Mouse (Mus musculus): ENCODE data around the gene Pkd1l3.

DNA sequence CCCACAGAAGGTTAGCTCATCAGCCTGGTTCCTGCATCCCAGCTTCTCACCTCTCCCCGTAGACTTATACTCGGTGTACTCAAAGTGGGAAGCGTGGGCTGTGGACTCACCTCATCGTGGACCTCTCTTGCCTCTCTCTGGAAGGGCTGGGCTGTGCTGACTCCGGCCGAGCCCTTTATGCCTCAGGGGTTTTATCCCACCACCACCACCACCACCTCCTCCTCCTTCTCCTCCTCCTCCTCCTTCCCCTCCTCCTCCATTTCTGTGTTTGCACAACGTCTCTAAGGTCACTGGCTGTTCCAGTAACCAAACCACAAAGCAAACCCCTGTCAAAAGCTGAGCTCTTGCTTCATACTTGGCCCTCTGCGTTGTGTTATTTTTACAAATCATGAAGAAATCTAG lies 35.4 kb upstream of the Pkd1l3 start, which contains the start of gene Hp:
- TF ChIP-seq CTCF (IDR thresholded peaks at IDR 0.05; ENCODE audit: low read depth, low read length): no peak
- no peak for TF ChIP-seq GATA1 (IDR thresholded peaks at IDR 0.05; ENCODE audit: borderline replicate concordance, low read length)
- TF ChIP-seq POLR2AphosphoS5 (IDR thresholded peaks at IDR 0.05; ENCODE audit: insufficient replicate concordance, low read depth, low read length): no peak
- no peak for TF ChIP-seq TAL1 (conservative IDR thresholded peaks at IDR 0.05; ENCODE audit: low read depth, low read length)
- no peak for TF ChIP-seq GATA2 (IDR thresholded peaks at IDR 0.05; ENCODE audit: borderline replicate concordance, low read depth, low read length)

Measured in G1E (cell line).